Mouse (Mus musculus): ENCODE measurements around the gene Rhbdd1.

Gene Rhbdd1

DNA sequence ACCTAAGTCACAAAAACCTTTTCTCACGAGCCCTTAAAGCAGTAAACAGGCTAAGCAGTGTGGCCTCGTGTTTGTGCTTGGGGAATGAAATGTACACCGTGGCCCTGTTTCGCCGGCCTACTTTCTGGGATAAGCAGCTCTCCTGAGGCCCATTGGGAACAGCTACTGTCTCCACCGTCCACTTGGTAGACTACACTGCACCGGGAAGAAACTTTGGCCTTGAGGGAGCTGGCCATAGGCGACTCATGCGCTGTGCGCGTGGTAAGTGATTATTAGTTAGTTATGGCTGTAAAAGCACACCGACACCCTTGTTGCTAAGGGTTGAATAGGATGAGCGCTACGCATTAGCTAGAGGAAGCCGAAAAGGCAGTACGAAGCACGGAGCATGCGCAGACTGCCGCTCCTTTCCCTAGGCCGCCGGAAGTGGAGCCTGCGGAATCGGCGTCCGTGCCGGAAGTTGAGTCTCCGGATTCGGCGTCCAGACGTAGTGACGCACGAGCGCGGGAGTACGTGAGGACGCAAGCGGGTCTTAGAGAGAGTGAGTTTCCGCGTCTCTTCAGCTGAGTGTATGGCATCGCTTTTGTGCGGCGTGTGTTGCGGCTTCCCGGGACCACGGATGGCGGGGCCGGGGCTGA is at the start of gene Rhbdd1:
Gene Rhbdd1 (plus strand): TSS at position 342 of the 635 bp plus-strand sequence.
- peak; percentile 94 to 98 for DNase-seq (ENCODE audit: low spot score in 2 of 2)

DNA sequence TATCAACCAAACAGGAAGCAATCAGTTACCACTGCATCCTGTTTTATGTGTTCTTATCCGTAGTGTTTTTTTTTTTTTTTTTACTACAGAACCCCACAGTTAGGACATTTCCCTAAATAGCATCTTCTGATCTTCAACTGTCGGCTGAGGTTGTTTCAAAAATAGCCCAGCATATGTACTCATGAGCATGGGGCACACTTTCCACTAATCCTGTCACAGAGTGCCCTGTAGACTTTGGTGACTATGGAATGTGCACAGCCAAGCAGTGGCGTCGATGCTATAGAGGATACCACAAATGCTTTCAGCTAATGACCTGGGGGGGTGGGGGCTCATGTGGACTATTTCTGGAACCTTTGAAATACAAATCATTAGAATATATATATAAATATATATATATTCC is 48.7 kb upstream of the Rhbdd1 start:
- DNase-seq (ENCODE audit: low spot score in 2 of 2) = no peak

DNA sequence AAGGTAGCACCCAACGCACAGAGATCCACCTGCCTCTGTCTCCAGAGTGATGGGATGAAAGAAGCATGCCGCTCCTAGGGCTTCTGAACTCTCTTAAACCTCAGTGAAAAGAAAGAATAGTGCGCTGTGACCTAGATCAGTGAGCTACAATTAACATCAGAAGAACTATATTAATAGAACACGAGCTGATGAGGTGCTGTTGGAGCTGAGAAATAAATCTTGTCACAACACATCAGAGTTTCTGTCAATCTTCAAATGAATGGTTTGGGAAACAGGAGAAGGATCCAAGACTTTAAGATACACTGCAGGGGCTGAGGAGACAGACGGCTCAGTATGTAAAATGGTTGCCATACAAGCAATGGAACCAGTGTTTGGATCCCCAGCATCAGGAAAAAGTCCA is 44.0 kb upstream of the Rhbdd1 start:
- DNase-seq (ENCODE audit: low spot score in 2 of 2) = no peak

DNA sequence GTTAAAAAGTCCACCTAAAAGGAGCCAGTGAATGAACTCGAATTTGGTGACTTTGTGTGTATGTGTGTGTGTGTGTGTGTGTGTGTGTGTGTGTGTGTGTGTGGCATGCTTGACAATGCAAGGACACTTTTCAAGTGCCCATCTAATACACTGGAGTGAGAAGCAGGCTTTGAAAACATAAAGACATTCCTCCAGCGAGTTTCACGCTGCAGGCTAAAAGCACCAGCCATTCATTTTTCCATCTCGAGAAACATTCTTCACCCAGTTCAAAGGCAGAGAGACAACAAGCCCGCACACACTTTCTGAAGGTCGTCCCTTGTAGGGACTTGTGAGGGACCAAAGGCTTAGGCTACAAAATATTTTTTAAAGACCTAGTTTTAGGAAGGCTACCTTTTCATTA is 42.7 kb upstream of the Rhbdd1 start:
- no peak for DNase-seq (ENCODE audit: low spot score in 2 of 2)

DNA sequence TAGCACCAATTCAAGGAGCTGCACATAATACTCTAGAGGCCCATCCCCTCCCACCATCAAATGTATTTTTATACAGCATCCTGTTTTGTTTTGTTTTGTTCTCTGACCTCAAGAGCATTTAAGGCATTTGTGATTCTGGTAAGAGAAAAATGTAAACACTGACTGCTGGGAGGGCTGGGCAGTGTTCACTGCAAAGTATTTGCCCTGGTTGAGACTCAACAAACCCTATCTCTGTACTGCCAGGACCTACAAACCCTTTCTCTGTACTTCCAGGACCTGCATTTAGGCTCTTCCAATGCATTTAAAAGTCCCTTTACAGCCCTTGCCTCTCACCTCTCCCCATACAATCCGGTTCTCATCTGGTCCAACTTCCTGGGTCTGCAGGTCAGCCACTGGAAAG is 41.9 kb upstream of the Rhbdd1 start:
- no peak for DNase-seq (ENCODE audit: low spot score in 2 of 2)

DNA sequence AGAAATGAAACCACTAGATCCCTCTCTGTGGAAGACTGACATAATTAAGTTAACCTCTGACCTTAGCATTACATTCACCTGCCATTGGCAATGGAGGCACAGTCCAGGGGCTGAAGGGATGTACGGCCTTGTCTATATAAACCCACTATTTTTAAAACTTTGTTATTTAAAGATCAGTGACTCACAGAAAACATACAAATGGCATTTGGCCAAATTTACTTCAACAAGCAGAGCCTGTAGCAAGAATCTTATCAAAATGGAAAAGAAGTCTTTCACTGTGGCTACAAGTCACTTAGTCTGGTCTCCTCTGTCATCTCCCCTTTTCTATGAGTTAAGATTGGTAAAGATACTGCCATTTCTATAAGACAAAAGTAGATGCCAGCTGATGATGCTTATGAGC is 36.5 kb upstream of the Rhbdd1 start:
- DNase-seq (ENCODE audit: low spot score in 2 of 2) = no peak

DNA sequence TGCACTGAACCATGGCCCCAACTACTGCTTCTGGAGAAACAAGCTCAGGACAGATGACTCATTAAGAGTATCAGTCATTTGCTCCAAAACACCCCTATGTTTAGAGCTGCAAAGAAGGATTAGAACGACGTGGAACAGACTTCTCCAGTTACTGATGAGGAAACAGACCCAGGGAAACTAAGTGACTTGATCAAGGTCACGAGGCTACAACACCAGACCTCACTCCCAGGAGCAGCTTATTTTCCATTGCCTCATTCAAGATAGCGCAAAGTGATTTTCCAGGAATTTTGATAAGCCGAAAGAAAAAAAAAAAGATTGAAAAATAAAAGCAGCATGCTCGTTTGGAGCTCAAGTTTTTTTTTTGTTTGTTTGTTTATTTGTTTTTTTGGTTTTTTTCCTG is 34.4 kb upstream of the Rhbdd1 start:
- no peak for DNase-seq (ENCODE audit: low spot score in 2 of 2)

DNA sequence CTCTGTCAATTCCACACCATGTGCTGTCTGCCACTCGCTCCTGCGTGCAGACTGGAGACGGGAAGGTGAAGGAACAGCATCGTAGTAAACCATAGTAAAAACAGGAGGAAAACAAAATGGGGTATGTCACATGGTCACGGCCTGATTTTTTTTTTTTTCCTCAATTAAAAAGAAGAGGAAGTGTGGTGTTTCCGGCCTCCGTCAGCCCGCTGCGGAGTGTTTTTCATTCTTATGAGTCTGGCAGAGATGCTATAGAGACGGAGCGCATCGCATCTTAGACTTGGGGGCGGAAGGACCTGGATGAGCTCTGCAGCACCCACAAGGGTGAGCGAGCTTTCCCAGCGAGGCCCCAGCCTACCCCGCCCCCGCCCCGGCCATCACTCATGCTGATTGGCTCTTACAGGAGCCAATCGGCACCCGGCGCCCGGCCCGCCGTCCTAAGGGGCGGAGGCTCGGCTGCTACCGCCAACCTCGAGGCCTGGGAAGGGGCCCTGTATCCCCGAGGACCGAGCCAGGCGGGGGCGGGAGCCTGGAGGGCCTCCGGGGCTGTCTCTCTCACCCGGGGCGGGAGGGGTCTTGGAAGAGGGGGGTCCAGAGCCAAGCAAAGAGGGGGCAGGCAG is 33.1 kb upstream of the Rhbdd1 start:
- peak; percentile 73 to 82 for DNase-seq (ENCODE audit: low spot score in 2 of 2)

DNA sequence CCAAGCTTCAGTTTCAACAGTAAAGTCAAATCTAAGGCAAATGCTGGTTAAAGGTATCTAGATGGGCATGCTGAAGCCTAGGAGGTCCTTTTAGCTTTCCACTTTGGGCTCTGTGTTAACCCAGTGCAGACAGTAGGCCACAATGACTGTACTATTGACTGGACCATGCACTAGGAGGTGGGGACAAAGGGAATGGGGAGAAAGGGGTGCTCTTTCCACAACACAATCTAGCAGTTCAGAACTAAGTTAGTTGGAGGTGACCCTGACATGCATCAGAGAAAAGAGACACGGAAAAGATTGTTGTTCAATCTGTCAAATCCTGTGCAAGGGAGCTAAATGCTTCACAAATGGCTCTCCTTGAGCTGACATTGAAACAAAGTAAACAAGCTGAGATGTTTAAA is 32.4 kb upstream of the Rhbdd1 start:
- no peak for DNase-seq (ENCODE audit: low spot score in 2 of 2)

DNA sequence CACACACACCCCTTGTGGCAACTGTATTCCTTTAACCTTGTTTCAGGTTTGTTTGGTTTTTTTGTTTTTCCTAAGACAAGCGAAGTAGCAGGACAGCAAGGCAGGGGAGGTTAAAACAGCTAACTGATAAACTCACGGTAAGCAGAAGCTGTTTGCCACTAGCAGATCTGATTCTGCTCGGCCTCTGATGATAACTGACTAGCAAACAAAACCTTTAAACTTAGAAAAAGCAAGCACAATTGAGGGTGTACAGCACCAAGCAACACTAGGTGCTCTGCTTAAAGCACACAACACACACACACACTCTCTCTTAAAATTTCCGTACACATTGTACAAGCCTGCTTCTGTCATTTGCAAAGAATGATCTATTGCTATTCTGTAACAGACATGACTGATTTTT is 31.8 kb upstream of the Rhbdd1 start:
- DNase-seq (ENCODE audit: low spot score in 2 of 2) = no peak

DNA sequence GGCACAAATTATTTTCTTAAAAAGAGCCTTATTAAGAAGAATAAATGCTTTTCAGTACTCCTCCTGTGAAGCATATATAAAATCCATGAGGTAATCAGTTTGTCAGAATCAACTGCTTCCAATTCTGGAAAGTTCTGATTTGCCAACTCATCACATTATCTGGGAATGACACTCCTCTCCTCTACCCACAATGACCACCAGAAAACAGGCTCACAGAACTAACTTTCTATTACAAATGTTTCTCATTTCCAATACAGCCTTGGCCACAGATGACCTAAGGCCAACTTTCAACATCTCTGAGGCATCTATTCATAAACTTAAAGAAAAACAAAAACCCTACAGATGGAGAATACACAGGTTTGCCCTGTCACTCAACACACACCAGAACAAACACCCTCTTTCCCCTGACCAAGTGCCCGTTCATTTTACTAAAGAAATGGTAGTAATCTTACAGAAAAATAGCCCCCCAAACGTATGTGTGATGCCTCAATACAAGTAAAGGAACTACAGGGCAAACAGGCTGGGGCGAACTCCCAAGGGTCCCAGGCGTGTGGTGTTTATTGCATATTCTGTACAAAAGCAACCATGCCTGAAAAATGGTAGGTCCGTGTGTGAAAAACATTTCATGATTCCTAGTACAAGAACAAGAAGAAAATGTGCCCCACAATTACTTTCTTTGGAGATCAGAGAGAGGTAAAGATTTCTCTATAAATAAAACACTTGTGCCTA is 30.6 kb upstream of the Rhbdd1 start:
- no peak for DNase-seq (ENCODE audit: low spot score in 2 of 2)

DNA sequence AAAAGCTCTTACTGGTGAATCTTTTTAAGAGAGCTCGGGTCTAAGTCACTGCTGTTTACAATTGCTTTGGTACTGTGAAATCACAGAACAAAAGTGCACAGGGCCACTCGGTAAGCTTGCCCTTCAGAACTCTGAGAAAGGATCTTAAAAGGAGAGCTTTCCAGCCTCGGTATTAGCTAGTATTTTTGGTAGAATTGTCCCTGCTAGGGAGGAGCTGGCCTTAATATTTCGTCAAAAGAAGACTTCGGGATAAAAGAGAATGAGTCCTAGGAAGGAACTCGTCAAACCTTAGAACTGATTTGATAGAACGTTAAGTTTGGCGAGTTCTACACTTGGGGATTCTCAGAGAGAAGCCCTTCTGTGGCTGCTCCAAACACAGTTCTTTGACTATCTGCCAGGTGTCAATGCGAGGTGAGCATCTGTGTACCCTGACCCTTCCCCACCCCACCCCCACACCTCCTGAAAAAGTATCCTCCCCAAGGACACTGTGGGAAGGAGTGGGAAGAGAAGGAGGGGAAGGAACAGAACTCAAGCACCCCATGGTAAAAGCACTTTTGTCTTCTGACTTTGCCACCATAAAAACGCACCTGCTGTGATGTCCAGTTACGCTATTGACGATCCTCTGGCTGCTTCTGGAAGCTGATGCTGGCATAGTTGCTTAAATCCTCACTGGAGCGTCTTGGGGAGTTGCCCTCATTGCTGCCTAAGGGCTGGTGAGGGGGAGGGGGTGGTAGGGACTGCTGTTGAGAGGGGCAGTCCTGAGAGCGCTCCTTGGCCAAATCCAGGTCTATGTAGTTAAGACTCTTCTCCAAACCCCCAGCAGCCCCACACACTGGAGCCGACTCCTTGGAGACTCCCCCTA is 29.8 kb upstream of the Rhbdd1 start:
- DNase-seq (ENCODE audit: low spot score in 2 of 2) = no peak

DNA sequence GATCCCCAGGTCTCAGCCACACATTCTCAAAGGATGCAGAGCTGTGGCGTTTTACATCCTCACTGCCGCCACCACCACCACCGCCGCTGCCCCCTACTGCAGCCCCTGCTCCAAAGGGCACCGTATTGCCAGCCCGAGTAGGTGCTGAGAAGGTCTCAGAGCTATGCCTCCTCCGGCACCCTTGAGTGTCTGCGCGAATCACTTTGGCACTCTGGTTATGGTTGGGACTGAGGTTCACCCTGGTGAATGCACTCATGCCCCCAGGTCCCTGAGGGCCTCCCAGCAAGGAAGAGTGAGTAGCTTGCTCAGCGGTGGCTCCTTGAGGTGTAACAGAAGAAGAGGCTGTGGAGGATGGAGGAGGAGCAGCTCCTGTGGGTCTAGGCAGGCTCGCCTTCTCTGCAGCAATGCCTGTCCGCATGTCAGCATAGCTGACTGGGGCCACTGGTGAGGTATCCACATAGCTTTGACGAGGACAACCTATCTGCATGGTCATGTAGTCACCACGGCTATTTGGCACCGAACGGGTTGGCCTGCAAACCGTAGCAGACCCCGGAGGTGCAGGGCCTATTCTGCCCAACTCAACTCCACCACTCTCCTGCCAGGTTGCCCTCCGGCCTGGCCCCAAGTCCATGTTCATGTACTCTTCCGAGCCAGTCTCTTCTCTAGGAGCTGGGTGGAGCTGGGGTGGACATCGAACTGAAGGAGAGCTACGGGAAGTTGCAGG is 29.0 kb upstream of the Rhbdd1 start:
- DNase-seq (ENCODE audit: low spot score in 2 of 2) = no peak

DNA sequence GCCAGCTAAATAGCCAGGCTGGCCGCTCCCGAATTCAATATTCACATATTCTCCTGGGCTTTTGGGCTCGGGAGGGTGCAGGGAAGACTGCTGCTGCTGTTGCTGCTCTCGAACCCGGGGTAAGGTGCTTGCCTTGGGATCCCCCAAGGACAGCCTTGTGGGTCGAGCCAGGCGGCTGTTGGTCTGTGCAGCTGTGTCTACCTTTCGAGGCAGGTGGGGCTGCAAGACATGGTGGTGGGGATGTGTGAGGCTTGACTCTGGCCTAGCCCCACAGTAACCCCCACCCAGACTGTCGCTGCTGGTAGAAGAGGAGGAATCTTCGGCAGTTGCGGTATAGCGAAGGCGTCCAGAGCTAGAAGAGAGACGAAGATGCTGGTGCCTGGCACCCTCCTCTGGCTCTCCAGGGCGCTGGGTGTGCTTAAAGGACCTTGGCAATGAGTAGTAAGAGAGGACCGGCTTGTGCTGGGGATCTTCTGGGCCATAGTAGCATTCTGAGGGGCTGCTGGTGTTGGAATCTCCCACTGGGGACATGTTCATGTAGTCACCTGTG is 28.4 kb upstream of the Rhbdd1 start:
- no peak for DNase-seq (ENCODE audit: low spot score in 2 of 2)

DNA sequence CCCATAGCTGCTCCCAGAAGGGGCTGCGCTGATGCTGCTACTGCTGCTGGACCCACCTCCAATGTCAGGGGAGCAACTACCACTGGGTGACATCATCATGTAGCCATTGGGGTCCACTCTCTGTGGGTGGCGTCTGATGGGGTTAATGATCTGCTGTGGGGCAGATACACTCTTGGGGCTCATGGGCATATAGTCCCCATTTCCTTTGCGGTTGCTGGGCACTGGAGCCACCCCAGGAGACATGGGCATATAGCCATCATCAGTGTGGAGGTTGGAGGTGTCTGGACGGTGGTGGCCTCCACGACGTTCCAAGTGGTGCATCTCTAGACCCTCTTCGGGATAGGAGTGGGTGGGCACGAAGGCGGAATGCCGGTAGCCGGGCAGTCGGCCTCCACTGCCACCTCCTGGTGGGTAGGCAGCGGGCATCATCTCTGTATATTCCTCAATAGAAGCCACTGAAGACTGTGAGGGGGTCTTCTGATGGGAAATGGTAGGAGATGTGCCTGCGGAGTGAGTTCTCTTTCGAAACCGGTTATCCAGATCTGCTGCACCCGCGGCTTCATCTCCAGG is 27.7 kb upstream of the Rhbdd1 start:
- DNase-seq (ENCODE audit: low spot score in 2 of 2) = no peak

DNA sequence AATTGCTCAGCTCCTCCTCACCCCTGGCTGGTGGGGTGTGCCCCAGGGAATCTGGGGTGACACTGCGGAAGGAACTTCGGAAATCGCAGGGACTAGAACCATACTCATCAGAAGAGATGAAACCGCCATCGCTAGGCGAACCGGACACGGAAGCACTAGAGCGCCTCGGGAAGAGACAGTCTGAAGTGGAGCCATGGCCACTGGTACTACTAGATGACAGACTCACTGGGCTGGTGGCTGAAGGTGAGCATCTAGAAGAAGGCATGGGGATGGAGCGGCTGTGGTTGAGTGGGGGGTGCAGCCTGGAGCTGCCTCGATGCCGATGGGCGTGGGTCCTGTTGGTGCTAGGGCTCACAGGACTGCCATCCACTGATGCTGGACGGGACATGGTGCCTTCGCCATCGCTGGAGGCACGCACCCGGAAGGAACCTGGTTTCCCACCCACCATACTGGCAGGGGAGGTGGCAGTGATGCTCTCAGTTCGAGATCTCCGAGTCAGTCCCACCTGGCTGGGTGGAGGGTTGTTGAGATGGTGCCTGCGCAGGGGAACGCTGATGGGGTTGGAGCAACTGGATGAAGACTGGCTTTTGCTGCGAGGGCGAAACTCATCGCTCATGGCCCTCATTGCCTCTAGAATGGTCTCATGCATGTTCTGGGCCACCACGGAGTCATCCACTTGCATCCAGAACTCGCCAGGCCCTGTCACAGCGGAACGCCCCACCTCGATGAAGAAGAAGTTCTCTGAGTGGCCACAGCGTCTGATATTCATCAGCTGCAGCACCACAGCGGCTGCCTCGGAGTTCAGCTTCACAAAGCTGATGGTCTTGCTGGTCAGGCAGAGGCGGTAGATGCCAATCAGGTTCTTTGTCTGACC is 26.9 kb upstream of the Rhbdd1 start:
- DNase-seq (ENCODE audit: low spot score in 2 of 2) = no peak

DNA sequence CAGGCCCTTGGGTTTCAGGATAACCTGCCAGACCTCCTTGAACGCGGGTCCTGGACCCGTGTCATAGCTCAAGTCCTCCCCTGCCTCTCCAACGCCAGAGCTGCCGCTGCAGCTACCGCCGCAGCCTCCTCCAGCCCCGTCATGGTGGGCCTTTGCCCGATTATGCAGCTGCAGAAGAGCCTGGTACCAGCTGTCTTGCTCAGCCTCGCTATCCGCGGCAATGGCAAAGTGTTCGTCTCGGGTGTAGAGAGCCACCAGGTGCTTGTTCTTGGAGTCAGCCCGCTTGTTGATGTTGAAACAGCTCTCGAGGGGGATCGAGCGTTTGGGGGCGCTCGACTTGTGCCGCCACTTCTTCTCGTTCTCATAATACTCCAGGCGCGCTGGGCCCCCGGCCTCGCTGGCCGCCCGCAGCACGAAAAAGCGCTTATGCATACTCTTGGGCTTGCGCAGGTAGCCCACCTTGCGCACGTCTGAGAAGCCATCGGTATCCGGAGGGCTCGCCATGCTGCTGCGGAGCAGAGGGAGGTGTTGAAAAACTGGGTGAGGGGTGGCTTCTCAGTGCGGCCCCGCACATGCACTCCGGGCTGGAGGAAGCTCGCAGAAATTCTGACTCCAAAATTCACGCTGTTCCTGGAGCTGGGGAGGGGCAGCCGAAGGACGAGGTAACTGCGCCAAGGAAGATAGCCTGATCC is 26.1 kb upstream of the Rhbdd1 start:
- peak; percentile 19 to 65 for DNase-seq (ENCODE audit: low spot score in 2 of 2)

DNA sequence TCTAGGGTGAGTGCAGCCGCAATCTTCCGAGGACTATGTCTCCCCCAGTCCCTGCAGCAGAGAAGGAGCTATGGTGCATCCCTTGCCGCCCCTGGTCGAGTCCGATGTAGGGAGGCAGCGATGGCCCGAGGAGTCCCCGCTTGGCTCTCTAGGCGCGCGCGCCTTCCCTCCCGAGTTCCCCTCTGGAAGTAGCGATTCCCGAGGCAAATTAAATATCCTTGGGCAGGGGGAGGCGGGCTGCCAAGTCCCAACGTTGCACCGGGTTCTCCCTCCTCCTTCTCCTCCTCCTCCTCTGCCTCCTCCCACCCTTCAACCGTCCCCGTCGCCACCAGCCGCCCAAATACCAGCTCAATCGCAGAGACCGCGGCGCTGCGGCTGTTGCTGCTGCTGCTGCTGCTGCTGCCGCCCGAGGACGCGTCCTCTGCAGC is 25.5 kb upstream of the Rhbdd1 start:
- peak; percentile 26 to 71 for DNase-seq (ENCODE audit: low spot score in 2 of 2)

DNA sequence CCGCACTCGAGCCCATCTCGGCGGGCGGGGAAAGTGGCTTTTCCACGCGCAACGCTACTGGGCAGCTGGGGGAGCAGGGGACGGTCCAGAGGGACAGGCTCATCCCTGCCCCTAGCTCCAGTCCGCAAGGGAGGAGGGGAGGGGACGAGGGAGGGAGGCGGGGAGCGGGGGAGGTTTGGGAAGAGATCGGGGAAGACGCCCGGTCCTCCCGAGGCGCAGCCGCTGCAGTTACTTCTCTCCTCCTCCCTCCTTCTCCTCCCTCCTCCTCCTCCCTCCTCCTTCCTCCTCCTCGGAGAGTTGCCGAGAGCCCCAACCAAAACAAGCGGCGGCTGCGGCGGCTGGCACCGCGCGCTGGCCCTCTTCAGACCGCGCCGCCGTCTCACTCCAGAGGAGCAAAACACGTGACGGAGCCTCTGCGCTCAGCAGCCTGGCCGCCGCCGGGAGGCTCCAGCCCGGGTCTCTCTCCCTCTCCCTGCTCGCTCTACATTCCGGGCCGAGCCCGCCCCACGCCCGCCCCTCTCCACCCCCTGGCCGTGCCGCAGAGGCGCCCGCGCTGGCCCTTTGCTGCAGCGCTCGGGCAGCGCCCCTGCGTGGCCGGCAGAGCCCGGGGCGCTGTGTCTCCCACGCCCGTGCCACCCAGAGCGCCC is 25.0 kb upstream of the Rhbdd1 start, which contains the start of gene Irs1:
Gene Irs1 (minus strand): TSS at position 266 of the 647 bp plus-strand sequence.
- DNase-seq (ENCODE audit: low spot score in 2 of 2) = peak; percentile 21 to 69
